Mouse (Mus musculus): ENCODE measurements at regions not wholly inside any gene's neighbourhood (a gene's known extent, or its start where the extent isn't known, plus 50 kb on each side); places are given as distances from the start of the nearest gene placed in this dataset.

GRCm38 (mm10) chr8:95974889-95975288, 86.5 kb upstream of the Got2 start:
- H3K9ac ChIP-seq (replicated peaks), result no peak overlapping the region
- no peak overlapping the region for H3K27ac ChIP-seq (replicated peaks)
- H3K4me3 ChIP-seq (replicated peaks), result no peak overlapping the region
- no peaks in the 10 kb centered on the region for H3K9me3 ChIP-seq (replicated peaks)
- no peak overlapping the region for H3K4me2 ChIP-seq
- H3K36me3 ChIP-seq, result no peaks in the 10 kb centered on the region
- no peaks in the 10 kb centered on the region for H3K4me1 ChIP-seq
- no peaks in the 10 kb centered on the region for H3K27me3 ChIP-seq (replicated peaks)
- ATAC-seq (ENCODE audit: low FRiP score), result no peak
- 19% methylated on average over 4 of the region's 4 CpGs for WGBS

GRCm38 (mm10) chr8:95974231-95974630, 85.9 kb upstream of the Got2 start:
- Histone ChIP-seq H3K4me1 (no peaks in the 10 kb centered on the region), H3K4me3 (replicated peaks) (no peak overlapping the region), H3K9me3 (replicated peaks) (no peaks in the 10 kb centered on the region), H3K36me3 (no peaks in the 10 kb centered on the region), H3K27ac (replicated peaks) (no peak overlapping the region), H3K27me3 (replicated peaks) (no peaks in the 10 kb centered on the region), H3K9ac (replicated peaks) (no peak overlapping the region), H3K4me2 (no peak overlapping the region)
- ATAC-seq (ENCODE audit: low FRiP score), result no peak
- 69% methylated on average over 5 of the region's 5 CpGs for WGBS

- Histone ChIP-seq H3K9me3 (replicated peaks) (no peaks in the 10 kb centered on the region), H3K9ac (replicated peaks) (no peak overlapping the region), H3K4me1 (no peaks in the 10 kb centered on the region), H3K27ac (replicated peaks) (no peak overlapping the region), H3K27me3 (replicated peaks) (no peaks in the 10 kb centered on the region), H3K36me3 (no peaks in the 10 kb centered on the region), H3K4me2 (no peak overlapping the region), H3K4me3 (replicated peaks) (no peak overlapping the region)
- 38% methylated on average over 4 of the region's 4 CpGs for WGBS
- ATAC-seq (ENCODE audit: low FRiP score), result no peak
Measured at GRCm38 (mm10) chr8:95973571-95973970, 85.2 kb upstream of the Got2 start.

- Histone ChIP-seq H3K36me3 (no peaks in the 10 kb centered on the region), H3K4me2 (no peak overlapping the region), H3K27me3 (replicated peaks) (no peaks in the 10 kb centered on the region), H3K4me3 (replicated peaks) (no peak overlapping the region), H3K9me3 (replicated peaks) (no peaks in the 10 kb centered on the region), H3K27ac (replicated peaks) (no peak overlapping the region), H3K4me1 (no peaks in the 10 kb centered on the region), H3K9ac (replicated peaks) (no peak overlapping the region)
- WGBS, result 85% methylated on average over 6 of the region's 6 CpGs
- no peak for ATAC-seq (ENCODE audit: low FRiP score)
Measured at GRCm38 (mm10) chr8:95968828-95969227, 80.5 kb upstream of the Got2 start.

- 14% methylated on average over 1 of the region's 1 CpGs for WGBS
- no peak overlapping the region for H3K27ac ChIP-seq (replicated peaks)
- no peak overlapping the region for H3K4me2 ChIP-seq
- H3K4me1 ChIP-seq, result no peaks in the 10 kb centered on the region
- H3K27me3 ChIP-seq (replicated peaks), result no peaks in the 10 kb centered on the region
- H3K9me3 ChIP-seq (replicated peaks), result no peaks in the 10 kb centered on the region
- no peaks in the 10 kb centered on the region for H3K36me3 ChIP-seq
- H3K4me3 ChIP-seq (replicated peaks), result no peak overlapping the region
- H3K9ac ChIP-seq (replicated peaks), result no peak overlapping the region
- no peak for ATAC-seq (ENCODE audit: low FRiP score)
Measured at GRCm38 (mm10) chr8:95966430-95966829, 78.1 kb upstream of the Got2 start.

GRCm38 (mm10) chr8:95952257-95952656, 63.9 kb upstream of the Got2 start:
- H3K9ac ChIP-seq (replicated peaks), result no peak overlapping the region

GRCm38 (mm10) chr8:95951794-95952193, 63.4 kb upstream of the Got2 start:
- Histone ChIP-seq H3K9me3 (replicated peaks) (no peaks in the 10 kb centered on the region), H3K4me2 (peak overlapping the region; percentile 58), H3K4me1 (no peaks in the 10 kb centered on the region), H3K9ac (replicated peaks) (no peak overlapping the region), H3K4me3 (replicated peaks) (peak overlapping the region; percentile 35), H3K27me3 (replicated peaks) (no peaks in the 10 kb centered on the region), H3K27ac (replicated peaks) (no peak overlapping the region), H3K36me3 (no peaks in the 10 kb centered on the region)
- under 1% methylated on average over 17 of the region's 17 CpGs for WGBS
- peak; percentile 61 for ATAC-seq (ENCODE audit: low FRiP score)

More at GRCm38 (mm10) chr8:95952257-95952656, 63.9 kb upstream of the Got2 start:
- Histone ChIP-seq H3K9me3 (replicated peaks) (no peaks in the 10 kb centered on the region), H3K4me2 (peak overlapping the region; percentile 58), H3K36me3 (no peaks in the 10 kb centered on the region), H3K4me3 (replicated peaks) (peak overlapping the region; percentile 35; the same call in 1 of the 2 replicates), H3K27ac (replicated peaks) (no peak overlapping the region), H3K27me3 (replicated peaks) (no peaks in the 10 kb centered on the region), H3K4me1 (no peaks in the 10 kb centered on the region)
- 12% methylated on average over 10 of the region's 10 CpGs for WGBS
- no peak for ATAC-seq (ENCODE audit: low FRiP score)

Data from neural tube, embryonic 15.5 days (tissue).